Mouse (Mus musculus): Measurements from ENCODE around the gene BC030867. TPM values are rescaled to one million over a fixed set of nuclear protein-coding genes. Genes with fewer than 3 reads are reported as not detected.
A peak's percentile ranks its signal among the peaks of the same experiment; 100 is the strongest.

The BC030867 gene
- polyA plus RNA-seq, 1 experiment = 7.2 TPM

DNA sequence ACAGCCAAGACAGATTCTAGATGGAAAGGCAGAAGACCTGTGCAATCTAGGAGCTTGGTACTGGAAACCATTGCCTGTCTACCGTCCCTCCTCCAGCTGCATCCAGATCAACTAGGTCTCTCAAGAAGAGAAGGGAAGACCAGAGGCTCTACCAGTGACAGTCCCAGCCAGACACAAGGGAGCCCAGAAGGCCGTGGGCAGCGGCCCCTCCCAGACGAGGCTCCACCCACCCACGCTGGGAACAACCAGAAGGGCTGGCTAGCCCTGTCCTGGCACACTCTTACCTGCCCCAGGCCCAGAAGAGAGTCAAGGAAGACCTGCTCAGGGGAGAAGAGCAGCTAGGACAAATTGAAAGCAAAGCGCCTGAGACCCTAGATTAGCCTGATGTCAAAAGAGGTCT is 28.2 kb upstream of the BC030867 start:
- Histone ChIP-seq H3K4me1 (ENCODE audit: control insufficient read depth, insufficient read depth, low read length) (peaks cover 66% of the 10 kb centered on the region), H3K27ac (ENCODE audit: insufficient read depth, low read depth, low read length) (no peak overlapping the region), H3K4me3 (ENCODE audit: insufficient read depth, low read length) (no peak overlapping the region)
- TF ChIP-seq CTCF (IDR thresholded peaks at IDR 0.05; ENCODE audit: low read depth, low read length) (no peak), POLR2A (IDR thresholded peaks at IDR 0.05; ENCODE audit: borderline replicate concordance, low read depth, low read length) (no peak)

DNA sequence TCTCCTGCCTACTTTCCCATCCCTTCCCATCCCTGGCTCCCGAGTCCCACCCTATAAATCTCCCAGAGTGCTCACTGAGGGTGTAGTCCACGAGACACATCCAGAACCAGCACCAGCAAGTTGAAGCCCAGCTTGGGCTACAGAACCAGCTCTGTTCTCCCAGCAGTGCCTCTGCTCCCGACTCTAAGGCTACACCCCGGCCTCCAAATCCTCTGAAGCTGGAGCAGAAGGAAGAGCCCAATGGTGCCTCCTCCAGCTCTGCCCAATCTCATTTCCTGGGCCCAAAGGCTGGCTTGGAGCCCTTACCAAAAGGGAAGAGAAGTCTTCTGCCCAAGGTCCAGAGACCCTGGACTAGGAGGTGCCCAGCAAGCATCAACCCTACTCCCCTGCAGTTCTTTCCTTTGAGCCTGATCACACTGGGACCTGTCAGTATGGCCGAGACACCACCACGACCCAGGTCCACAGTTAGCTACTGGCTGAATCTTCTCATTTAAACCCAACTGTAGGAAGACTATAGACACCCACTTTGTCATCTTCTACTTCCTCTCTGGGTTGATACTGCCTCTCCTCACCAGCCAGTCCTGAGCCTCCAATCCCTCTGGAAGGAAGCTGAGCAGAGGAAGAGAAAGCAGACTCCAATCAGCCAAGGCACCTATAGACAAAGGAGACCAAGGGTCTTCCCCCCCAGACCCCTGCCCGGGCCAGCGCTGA is 27.3 kb upstream of the BC030867 start:
- H3K4me1 ChIP-seq (ENCODE audit: control insufficient read depth, insufficient read depth, low read length) = peaks cover 58% of the 10 kb centered on the region

DNA sequence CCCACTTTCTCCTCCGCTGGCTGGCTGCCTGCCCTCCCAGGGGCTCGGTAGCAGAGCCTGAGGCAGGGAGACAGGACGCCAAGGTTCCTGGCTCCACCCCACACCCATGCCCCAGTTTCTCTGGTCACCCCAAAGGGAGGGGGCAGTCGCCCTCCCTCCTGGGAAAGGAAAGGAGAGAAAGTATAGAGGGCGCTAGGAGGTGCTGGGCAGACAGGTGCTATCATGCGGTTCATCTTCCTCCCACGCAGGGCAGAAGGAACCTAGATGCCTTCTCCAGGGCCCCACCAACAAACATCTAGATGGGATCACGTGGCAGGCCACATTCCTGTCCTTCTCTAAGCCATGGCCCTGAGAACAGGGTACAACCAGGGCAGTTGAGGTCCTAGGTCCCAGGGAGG is 26.7 kb upstream of the BC030867 start:
- Histone ChIP-seq H3K4me3 (ENCODE audit: insufficient read depth, low read length) (no peak overlapping the region), H3K27ac (ENCODE audit: insufficient read depth, low read depth, low read length) (peak overlapping the region; percentile 44), H3K4me1 (ENCODE audit: control insufficient read depth, insufficient read depth, low read length) (peaks cover 56% of the 10 kb centered on the region)
- TF ChIP-seq CTCF (IDR thresholded peaks at IDR 0.05; ENCODE audit: low read depth, low read length) (no peak), POLR2A (IDR thresholded peaks at IDR 0.05; ENCODE audit: borderline replicate concordance, low read depth, low read length) (no peak)

More for the DNA sequence above, 27.3 kb upstream of the BC030867 start:
- H3K27ac ChIP-seq (ENCODE audit: insufficient read depth, low read depth, low read length) = peak overlapping the region; percentile 44
- TF ChIP-seq POLR2A (IDR thresholded peaks at IDR 0.05; ENCODE audit: borderline replicate concordance, low read depth, low read length) (no peak), CTCF (IDR thresholded peaks at IDR 0.05; ENCODE audit: low read depth, low read length) (no peak)
- H3K4me3 ChIP-seq (ENCODE audit: insufficient read depth, low read length) = no peak overlapping the region

DNA sequence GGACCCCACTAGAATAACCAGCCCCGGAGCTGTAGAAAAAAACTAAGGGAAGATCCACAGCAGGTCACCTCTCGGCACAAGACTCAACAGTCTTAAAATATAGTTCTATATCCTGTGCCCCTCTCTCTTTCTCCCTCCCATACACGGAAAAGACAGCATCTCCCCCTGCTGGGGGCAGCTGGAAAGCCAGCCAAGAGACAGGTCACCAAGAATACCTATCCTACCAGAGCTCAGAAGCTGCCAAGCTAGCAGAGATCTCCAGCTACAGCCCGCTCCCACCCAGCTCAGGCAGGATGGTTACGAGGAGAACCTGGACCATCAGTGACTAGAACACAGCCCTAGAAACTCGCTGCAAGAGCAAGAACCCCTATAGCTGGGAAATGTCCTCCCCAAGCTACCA is 25.5 kb upstream of the BC030867 start:
- Histone ChIP-seq H3K4me3 (ENCODE audit: insufficient read depth, low read length) (no peak overlapping the region), H3K4me1 (ENCODE audit: control insufficient read depth, insufficient read depth, low read length) (peaks cover 53% of the 10 kb centered on the region), H3K27ac (ENCODE audit: insufficient read depth, low read depth, low read length) (no peak overlapping the region)
- TF ChIP-seq POLR2A (IDR thresholded peaks at IDR 0.05; ENCODE audit: borderline replicate concordance, low read depth, low read length) (no peak), CTCF (IDR thresholded peaks at IDR 0.05; ENCODE audit: low read depth, low read length) (no peak; the same call in 1 of the 2 replicates)

DNA sequence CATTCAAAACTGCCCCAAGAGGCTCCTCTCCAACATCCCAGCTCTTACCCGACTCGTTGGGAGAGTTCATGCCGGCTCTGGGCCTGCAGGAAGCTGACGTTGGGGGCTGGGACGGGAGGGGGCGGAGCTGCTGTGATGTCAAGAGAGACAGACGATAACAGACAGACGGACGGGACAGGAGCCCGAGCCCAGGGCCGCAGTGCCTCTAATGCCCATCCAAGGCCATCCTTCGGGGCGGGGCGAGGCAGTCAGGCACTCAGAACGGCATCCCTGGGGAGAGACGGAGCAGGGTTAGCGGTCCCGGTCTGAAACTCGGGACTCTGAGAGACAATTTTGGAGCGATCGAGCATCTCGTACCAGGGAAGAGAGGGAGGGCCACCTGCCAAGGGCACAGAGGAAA is 24.0 kb upstream of the BC030867 start:
- no peak overlapping the region for H3K27ac ChIP-seq (ENCODE audit: insufficient read depth, low read depth, low read length)
- H3K4me3 ChIP-seq (ENCODE audit: insufficient read depth, low read length) = no peak overlapping the region
- TF ChIP-seq CTCF (IDR thresholded peaks at IDR 0.05; ENCODE audit: low read depth, low read length) (no peak), POLR2A (IDR thresholded peaks at IDR 0.05; ENCODE audit: borderline replicate concordance, low read depth, low read length) (no peak)
- peaks cover 51% of the 10 kb centered on the region for H3K4me1 ChIP-seq (ENCODE audit: control insufficient read depth, insufficient read depth, low read length)

DNA sequence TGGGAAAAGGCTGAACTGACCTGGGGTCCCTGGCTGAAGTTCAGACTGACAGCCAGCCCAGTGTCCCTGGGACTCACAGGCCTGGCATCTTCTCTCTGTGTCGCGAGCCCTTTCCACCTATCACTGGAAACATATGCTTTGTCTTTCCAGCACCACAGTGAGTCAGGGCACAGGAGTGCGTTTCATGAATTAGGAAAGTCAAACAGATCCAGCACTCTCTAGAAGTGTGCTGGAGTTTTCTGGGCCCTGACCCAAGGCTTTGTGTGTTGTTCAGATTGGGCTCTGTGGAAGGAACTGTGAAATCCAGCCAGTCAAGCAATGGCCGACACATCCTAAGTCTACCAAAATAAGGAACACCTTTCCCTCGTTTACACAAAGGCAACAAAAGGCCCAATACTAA is 23.5 kb upstream of the BC030867 start:
- no peak overlapping the region for H3K27ac ChIP-seq (ENCODE audit: insufficient read depth, low read depth, low read length)
- H3K4me3 ChIP-seq (ENCODE audit: insufficient read depth, low read length) = no peak overlapping the region
- H3K4me1 ChIP-seq (ENCODE audit: control insufficient read depth, insufficient read depth, low read length) = peaks cover 45% of the 10 kb centered on the region
- TF ChIP-seq POLR2A (IDR thresholded peaks at IDR 0.05; ENCODE audit: borderline replicate concordance, low read depth, low read length) (no peak), CTCF (IDR thresholded peaks at IDR 0.05; ENCODE audit: low read depth, low read length) (no peak)

DNA sequence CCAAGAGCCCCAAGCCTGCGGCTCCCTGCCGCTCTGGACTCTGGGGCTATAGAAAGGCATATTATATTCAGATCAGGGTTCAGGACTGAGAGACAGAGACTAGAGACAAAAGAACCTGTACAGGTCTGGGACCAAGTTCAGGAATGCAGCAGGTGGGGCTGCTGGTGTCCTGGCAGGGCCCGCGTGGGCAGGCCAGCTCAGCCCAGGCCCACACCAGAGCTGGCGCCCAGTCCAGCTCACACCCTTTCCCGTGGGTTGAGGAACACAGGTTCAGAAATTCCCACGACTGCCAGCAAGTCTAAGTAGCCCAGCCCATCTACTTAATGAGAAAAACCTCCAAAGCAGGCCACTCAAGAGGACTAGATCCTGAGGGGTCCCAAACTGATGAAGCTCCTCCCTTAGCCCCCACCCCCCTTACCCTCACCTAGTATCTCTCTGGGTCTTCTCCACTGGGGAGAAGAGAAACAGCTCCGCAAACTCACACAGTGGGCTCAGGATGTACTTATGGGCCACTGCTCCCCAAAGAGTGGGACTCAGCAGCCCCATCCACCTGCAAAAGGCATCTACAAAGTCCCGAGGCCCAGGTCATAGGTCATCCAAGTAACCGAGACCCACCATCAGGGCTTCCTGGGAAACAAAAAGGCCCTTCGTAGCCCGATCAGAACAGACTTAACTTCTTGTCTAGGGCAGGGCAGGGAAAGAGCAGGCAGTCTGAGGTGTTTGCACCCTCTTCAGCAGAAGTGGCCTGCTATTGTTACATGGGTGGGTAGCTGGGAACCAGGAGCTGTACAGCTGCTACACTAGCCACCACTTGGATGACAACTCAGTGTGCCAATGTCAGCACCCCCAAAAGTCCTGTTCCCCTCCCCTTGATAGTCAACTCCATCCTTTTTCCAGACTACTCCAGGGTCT is 22.4 kb upstream of the BC030867 start:
- H3K4me3 ChIP-seq (ENCODE audit: insufficient read depth, low read length) = no peak overlapping the region
- TF ChIP-seq POLR2A (IDR thresholded peaks at IDR 0.05; ENCODE audit: borderline replicate concordance, low read depth, low read length) = no peak
- TF ChIP-seq CTCF (IDR thresholded peaks at IDR 0.05; ENCODE audit: low read depth, low read length) = no peak
- H3K27ac ChIP-seq (ENCODE audit: insufficient read depth, low read depth, low read length) = no peak overlapping the region
- peaks cover 37% of the 10 kb centered on the region for H3K4me1 ChIP-seq (ENCODE audit: control insufficient read depth, insufficient read depth, low read length)

DNA sequence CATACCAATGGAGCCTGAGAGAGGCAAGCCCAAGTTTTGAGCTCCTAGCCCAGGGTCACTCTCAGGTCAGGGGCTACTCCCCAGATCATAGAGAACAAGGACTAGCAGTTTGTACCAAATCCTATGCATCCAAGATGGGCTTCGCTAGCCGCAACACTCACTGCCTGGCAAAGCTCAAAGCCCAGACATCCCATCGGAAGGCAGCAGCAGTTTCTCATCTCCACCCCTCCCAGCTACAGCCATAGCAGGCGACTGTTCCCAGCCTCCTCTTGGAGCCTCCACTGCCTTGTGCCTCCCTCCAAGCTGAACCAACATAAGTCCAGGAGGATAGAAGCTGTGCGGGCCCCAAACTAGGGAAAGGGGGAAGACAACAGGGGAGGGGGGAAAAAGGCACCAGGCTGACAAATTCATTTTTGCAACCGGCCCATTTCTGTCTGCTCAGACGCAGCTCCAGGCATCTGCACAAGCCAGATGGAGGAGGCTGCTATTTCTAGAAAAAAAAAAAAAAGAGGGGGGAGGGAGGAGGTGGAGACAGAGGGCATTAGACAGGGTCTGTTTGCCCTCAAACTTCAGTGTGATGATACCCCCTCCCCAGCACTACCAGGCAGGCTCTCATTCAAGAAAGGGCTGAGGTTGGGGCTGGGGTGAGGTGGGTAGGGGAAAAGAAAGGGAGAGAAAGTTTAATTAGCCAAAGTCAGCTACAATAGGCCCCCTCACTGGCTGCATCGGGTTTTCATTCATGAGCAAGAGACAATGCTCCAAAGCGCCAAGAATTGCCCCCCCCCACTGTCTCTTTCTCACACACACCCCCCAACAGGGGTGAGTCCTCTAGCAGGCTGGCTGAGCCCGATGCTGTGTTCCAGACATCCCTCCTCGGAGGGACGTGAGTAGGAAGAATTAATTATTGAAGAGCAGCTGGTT is 21.2 kb upstream of the BC030867 start:
- Histone ChIP-seq H3K4me3 (ENCODE audit: insufficient read depth, low read length) (no peak overlapping the region), H3K4me1 (ENCODE audit: control insufficient read depth, insufficient read depth, low read length) (peaks cover 26% of the 10 kb centered on the region), H3K27ac (ENCODE audit: insufficient read depth, low read depth, low read length) (no peak overlapping the region)
- no peak for TF ChIP-seq POLR2A (IDR thresholded peaks at IDR 0.05; ENCODE audit: borderline replicate concordance, low read depth, low read length)
- TF ChIP-seq CTCF (IDR thresholded peaks at IDR 0.05; ENCODE audit: low read depth, low read length) = no peak

DNA sequence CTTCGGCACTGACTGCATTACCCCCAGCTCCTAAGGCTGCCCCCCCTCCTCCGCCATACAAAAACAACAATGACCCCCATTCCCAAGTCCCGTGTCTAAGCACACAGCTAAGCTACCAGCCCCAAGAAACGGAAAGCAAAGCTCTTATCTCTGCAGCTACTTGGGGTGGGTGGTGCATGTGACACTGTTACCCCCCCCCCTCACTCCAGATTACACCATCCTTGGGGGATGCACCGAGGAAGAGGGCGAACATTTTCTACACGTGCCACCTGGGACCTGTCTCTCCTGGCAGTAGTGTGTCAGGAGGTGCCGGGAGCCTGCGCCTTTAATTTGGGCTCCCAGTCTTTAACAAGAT is 20.5 kb upstream of the BC030867 start:
- Histone ChIP-seq H3K27ac (ENCODE audit: insufficient read depth, low read depth, low read length) (no peak overlapping the region), H3K4me1 (ENCODE audit: control insufficient read depth, insufficient read depth, low read length) (peaks cover 21% of the 10 kb centered on the region), H3K4me3 (ENCODE audit: insufficient read depth, low read length) (peak overlapping the region; percentile 99; the same call in 1 of the 2 replicates)
- TF ChIP-seq POLR2A (IDR thresholded peaks at IDR 0.05; ENCODE audit: borderline replicate concordance, low read depth, low read length) = no peak
- TF ChIP-seq CTCF (IDR thresholded peaks at IDR 0.05; ENCODE audit: low read depth, low read length) = no peak

All from bone marrow macrophage, adult 2 months (primary cell).